Mouse (Mus musculus): ENCODE results near the gene Fut2. TPM values are rescaled to one million over a fixed set of nuclear protein-coding genes. Genes with fewer than 3 reads are reported as not detected.

The Fut2 gene
- polyA plus RNA-seq, 1 experiment: not detected

DNA sequence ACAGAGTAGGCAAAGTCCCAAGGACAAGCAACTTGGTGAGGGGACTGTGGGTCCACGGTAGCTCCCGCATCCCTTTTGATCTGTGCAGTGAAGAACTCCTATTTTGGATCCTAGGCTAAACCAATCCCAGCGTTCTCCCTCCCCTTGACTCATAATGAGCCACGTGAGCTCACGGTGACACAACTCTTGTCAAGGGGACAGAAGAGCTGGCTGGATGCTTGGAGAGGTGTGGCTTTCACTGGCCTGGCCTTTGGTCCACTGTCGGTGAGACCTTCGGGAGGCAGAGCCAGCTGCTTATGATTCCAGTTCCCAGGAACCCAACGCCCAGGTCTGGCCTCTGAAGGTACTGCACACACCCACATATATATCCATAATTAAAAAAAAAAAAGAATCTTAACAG lies 16.8 kb downstream of the Fut2 start:
- no peak for TF ChIP-seq CTCF (IDR thresholded peaks at IDR 0.05; ENCODE audit: borderline replicate concordance, insufficient read depth, low read length)
- no peak for TF ChIP-seq POLR2A (IDR thresholded peaks at IDR 0.05; ENCODE audit: low read depth, low read length)
- H3K27ac ChIP-seq (ENCODE audit: insufficient read depth, low read length): no peak overlapping the region
- H3K4me3 ChIP-seq (ENCODE audit: insufficient read depth, low read length): no peak overlapping the region
- H3K4me1 ChIP-seq (ENCODE audit: control insufficient read depth, insufficient read depth, low read length): no peaks in the 10 kb centered on the region

DNA sequence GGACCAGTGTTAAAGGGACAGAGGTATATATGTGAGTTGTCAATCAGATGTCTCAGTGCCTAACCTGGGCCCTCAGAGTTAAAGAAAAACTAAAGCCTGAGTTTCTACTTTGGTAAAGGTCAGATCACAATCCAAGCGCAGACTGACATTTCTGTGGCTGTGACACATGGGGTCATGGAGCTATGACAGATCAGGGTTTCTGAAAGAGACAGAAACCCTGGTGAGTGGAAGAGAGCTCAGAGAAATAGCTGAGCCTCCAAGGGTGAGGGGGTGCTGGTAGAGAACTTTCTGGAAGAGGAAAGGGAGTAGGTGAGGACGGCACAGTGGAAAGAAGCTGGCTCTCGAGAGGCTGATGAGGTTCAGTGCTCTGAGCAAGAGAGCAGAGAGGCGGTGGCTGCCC lies 19.5 kb downstream of the Fut2 start:
- TF ChIP-seq CTCF (IDR thresholded peaks at IDR 0.05; ENCODE audit: borderline replicate concordance, insufficient read depth, low read length) (no peak), POLR2A (IDR thresholded peaks at IDR 0.05; ENCODE audit: low read depth, low read length) (no peak)
- no peak overlapping the region for H3K27ac ChIP-seq (ENCODE audit: insufficient read depth, low read length)
- no peaks in the 10 kb centered on the region for H3K4me1 ChIP-seq (ENCODE audit: control insufficient read depth, insufficient read depth, low read length)
- no peak overlapping the region for H3K4me3 ChIP-seq (ENCODE audit: insufficient read depth, low read length)

GRCm38 (mm10) chr7:45645591-45645971 lies 20.6 kb downstream of the Fut2 start:
- TF ChIP-seq POLR2A (IDR thresholded peaks at IDR 0.05; ENCODE audit: low read depth, low read length): no peak
- Histone ChIP-seq H3K4me1 (ENCODE audit: control insufficient read depth, insufficient read depth, low read length) (no peaks in the 10 kb centered on the region), H3K27ac (ENCODE audit: insufficient read depth, low read length) (no peak overlapping the region), H3K4me3 (ENCODE audit: insufficient read depth, low read length) (no peak overlapping the region)

DNA sequence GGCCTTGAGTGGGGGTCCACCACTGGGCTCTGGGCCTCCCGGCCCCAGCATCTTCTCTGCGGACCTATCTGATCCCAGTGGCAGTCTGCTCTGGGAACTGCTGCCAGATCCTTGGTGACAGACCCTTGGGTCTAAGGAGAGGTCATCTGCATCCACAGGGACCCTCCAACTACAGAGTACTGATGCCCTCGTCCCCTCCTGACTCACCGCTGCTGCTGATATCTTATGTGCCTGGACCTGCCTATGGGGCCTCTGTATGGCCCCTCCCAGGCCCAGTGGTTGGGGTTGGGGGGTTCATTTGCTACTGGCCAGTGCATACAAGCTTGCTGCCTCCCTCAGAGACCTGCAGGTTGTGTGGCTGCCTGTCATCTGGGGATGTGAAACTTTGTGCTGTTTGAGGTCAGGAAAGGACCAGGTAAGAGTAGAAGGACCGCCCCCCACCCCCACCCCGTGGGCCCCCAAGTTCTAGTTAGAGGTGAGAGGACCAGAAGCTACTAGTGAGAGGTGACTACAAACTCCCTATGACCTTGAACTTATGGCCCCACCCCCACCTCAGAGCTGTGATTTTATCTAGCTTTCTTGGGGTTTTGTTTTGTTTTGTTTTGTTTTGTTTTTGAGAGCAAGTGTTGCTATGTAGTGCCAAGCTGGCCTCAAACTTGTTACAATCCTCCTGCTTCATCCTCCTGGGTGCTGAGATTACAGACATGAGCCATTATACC lies 21.2 kb downstream of the Fut2 start:
- Histone ChIP-seq H3K27ac (ENCODE audit: insufficient read depth, low read length) (no peak overlapping the region), H3K4me1 (ENCODE audit: control insufficient read depth, insufficient read depth, low read length) (no peaks in the 10 kb centered on the region), H3K4me3 (ENCODE audit: insufficient read depth, low read length) (no peak overlapping the region)
- TF ChIP-seq CTCF (IDR thresholded peaks at IDR 0.05; ENCODE audit: borderline replicate concordance, insufficient read depth, low read length): no peak
- no peak for TF ChIP-seq POLR2A (IDR thresholded peaks at IDR 0.05; ENCODE audit: low read depth, low read length)

DNA sequence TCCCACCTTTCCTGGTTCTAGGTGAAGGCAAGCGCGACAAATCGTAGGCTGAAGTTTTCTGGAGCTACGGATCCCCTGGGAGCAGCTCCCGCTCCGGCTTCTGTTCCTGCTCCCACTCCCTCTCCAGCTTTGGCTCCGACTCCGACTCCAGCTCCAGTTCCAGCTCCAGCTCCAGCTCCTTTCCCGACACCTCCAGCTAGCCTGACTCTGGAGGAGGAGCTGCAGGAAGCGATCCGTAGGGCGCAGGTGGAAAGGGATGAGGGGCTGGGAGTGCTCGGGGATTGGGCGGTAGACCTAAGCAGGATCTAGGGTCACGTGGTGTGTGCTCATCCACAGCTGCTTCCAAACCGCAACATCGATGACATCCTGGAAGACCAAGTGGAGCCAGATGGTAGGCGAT lies 22.0 kb downstream of the Fut2 start:
- no peak; the same call in 1 of the 2 replicates for TF ChIP-seq POLR2A (IDR thresholded peaks at IDR 0.05; ENCODE audit: low read depth, low read length)
- no peak for TF ChIP-seq CTCF (IDR thresholded peaks at IDR 0.05; ENCODE audit: borderline replicate concordance, insufficient read depth, low read length)
- Histone ChIP-seq H3K4me1 (ENCODE audit: control insufficient read depth, insufficient read depth, low read length) (no peaks in the 10 kb centered on the region), H3K4me3 (ENCODE audit: insufficient read depth, low read length) (peak overlapping the region; percentile 23), H3K27ac (ENCODE audit: insufficient read depth, low read length) (no peak overlapping the region)

DNA sequence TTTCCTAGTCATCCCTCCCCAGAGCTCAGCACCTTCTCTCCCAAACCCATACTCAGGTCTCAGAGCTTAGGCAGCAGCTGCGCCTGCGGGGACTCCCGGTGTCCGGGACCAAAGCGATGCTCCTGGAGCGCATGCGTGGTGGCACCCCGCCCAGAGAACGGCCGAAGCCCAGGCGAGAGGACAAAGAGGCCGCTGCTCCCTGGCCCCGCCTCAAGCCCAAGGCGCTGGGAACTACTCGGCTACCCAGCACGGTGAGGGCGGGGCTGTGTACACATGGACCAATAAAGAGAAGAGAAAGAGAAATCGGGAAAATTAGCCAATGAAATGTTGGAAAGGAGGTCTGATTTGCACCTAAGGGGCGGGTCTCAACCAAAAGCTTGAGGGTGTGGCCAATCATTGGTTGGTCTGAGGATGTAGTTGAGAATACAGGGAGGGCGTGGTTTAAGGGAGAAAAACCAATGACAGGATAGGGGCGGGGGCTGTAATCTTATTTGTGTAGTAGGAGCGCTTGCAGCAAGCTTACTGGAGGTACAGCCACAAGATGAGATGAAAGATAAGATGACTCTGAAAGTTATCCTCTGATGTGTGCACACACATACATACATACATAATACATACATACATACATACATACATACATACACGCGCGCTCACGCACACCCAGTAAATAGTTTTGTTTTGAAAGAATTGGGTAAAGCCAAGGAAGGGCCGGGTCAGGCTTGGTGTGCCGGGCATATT lies 22.6 kb downstream of the Fut2 start:
- H3K27ac ChIP-seq (ENCODE audit: insufficient read depth, low read length): peak overlapping the region; percentile 43
- TF ChIP-seq POLR2A (IDR thresholded peaks at IDR 0.05; ENCODE audit: low read depth, low read length) (peak; percentile 92), CTCF (IDR thresholded peaks at IDR 0.05; ENCODE audit: borderline replicate concordance, insufficient read depth, low read length) (no peak)
- H3K4me3 ChIP-seq (ENCODE audit: insufficient read depth, low read length): peak overlapping the region; percentile 54
- H3K4me1 ChIP-seq (ENCODE audit: control insufficient read depth, insufficient read depth, low read length): no peaks in the 10 kb centered on the region

DNA sequence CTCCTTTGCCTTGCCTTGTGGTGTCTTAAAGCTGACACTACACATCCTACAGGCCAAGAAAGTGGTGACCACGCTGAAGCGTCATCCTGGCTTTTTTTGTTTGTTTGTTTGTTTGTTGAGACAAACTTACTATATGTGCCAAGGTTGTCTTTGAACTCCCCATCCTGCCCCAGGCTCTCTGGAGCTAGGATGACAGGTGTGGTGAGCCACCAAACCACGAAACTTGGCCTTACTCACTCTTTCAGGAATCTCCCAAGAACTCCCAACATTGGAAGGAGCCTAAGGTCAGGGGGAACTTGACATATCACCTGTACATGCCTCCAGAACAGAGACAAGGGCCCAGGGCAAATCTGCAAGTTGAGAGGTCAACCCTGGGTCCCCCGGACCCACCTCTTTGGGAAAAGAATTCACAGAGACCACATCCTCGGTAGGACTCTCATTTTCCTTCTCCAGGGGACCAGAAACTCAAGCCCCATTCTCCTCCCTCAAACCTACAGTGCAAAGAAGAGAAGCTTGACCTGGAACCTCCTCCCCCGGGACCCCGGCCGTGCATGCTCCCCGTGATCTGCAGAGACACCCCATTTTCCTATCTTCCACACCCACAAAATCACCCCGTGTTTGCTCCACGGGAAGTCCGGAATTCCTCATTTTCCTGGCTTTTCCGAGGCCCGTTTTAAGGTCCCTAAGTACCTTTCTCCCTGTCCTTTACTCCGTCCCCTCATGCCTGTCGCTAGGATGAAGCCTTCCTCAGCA lies 23.5 kb downstream of the Fut2 start:
- no peak for TF ChIP-seq POLR2A (IDR thresholded peaks at IDR 0.05; ENCODE audit: low read depth, low read length)
- TF ChIP-seq CTCF (IDR thresholded peaks at IDR 0.05; ENCODE audit: borderline replicate concordance, insufficient read depth, low read length): no peak
- peak overlapping the region; percentile 43 for H3K27ac ChIP-seq (ENCODE audit: insufficient read depth, low read length)
- H3K4me1 ChIP-seq (ENCODE audit: control insufficient read depth, insufficient read depth, low read length): no peaks in the 10 kb centered on the region
- H3K4me3 ChIP-seq (ENCODE audit: insufficient read depth, low read length): peak overlapping the region; percentile 54

- no peak for TF ChIP-seq CTCF (IDR thresholded peaks at IDR 0.05; ENCODE audit: borderline replicate concordance, insufficient read depth, low read length)
- Histone ChIP-seq H3K4me1 (ENCODE audit: control insufficient read depth, insufficient read depth, low read length) (no peaks in the 10 kb centered on the region), H3K4me3 (ENCODE audit: insufficient read depth, low read length) (no peak overlapping the region), H3K27ac (ENCODE audit: insufficient read depth, low read length) (no peak overlapping the region)
Measured at GRCm38 (mm10) chr7:45642083-45642482, 24.1 kb downstream of the Fut2 start.

- Histone ChIP-seq H3K4me1 (ENCODE audit: control insufficient read depth, insufficient read depth, low read length) (no peaks in the 10 kb centered on the region), H3K27ac (ENCODE audit: insufficient read depth, low read length) (no peak overlapping the region), H3K4me3 (ENCODE audit: insufficient read depth, low read length) (no peak overlapping the region)
- TF ChIP-seq CTCF (IDR thresholded peaks at IDR 0.05; ENCODE audit: borderline replicate concordance, insufficient read depth, low read length) (no peak), POLR2A (IDR thresholded peaks at IDR 0.05; ENCODE audit: low read depth, low read length) (no peak; the same call in 1 of the 2 replicates)
Measured at GRCm38 (mm10) chr7:45641391-45642040, 24.7 kb downstream of the Fut2 start.
